ENCODE assay signal across 8 mouse cellular contexts in the genomic region with DNA sequence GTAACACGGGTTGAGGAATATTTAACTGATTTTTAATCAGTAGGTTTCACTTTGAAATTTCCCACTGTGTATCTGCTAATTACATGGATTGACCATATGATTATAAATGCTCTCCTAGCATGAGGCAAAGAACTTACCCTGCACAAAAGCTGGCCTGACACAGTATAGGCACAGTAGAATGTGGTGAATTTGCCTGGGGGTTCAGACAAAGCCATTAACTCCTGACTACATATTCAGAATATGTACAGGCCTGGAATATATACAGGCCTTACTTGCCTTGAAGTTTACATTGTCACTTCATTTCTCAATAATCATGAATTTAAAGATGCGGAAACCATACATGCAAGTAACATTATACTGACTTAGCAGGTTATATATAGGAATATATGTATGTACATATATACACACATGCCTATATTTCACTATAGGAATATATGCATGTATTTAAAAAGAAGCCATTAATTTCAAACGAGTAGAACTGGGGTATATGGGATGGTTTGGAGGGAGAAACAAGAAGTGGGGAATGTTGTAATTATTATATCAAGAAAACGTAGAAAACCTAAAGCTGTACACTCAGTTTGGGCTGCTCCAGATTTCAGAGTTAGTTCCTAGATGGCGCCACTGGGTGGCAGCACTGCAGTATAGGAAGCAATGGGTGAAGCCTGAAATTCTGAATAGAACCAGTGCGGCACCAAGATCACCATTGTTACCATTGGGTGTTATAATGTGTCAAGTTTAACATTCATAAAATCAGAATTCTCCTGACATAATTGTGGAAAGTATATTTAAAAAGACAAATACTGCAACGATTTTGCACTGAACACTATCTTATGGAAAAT.
DNase-seq lines count a peak whose midpoint lies in the region; ATAC-seq and TF ChIP-seq lines count a peak whose summit lies in the region.

No protein-coding gene starts in this region.

- no peak overlapping the region for H3K4me2 ChIP-seq in forebrain, embryonic 11.5 days (ENCODE audit: low read depth, low read length, severe bottlenecking)
- no peak overlapping the region for H3K4me2 ChIP-seq in hindbrain, embryonic 12.5 days (replicated peaks)

- no peak overlapping the region for H3K27ac ChIP-seq in forebrain, embryonic 11.5 days (ENCODE audit: low read depth, low read length)
- no peak overlapping the region for H3K27ac ChIP-seq in hindbrain, embryonic 12.5 days

- H3K36me3 ChIP-seq in G1E (replicated peaks), result no peaks in the 10 kb centered on the region
- no peaks in the 10 kb centered on the region for H3K36me3 ChIP-seq in forebrain, embryonic 11.5 days (ENCODE audit: control insufficient read depth, insufficient read depth, low read length)
- no peaks in the 10 kb centered on the region for H3K36me3 ChIP-seq in hindbrain, embryonic 12.5 days

- H3K9ac ChIP-seq in forebrain, embryonic 11.5 days (ENCODE audit: low read length), result no peak overlapping the region
- no peak overlapping the region for H3K9ac ChIP-seq in hindbrain, embryonic 12.5 days

- H3K4me1 ChIP-seq in G1E (ENCODE audit: insufficient read depth, low read depth, low read length), result no peaks in the 10 kb centered on the region
- H3K4me1 ChIP-seq in forebrain, embryonic 11.5 days (replicated peaks; ENCODE audit: control insufficient read depth, insufficient read depth, low read length), result no peaks in the 10 kb centered on the region
- no peaks in the 10 kb centered on the region for H3K4me1 ChIP-seq in hindbrain, embryonic 12.5 days

- H3K27me3 ChIP-seq in G1E (ENCODE audit: insufficient read depth, low read length), result no peaks in the 10 kb centered on the region
- no peaks in the 10 kb centered on the region for H3K27me3 ChIP-seq in forebrain, embryonic 11.5 days (ENCODE audit: control insufficient read depth, insufficient read depth, low read length)
- no peaks in the 10 kb centered on the region for H3K27me3 ChIP-seq in hindbrain, embryonic 12.5 days

- ATAC-seq in G1E (ENCODE audit: extremely low read depth, insufficient number of reproducible peaks, low FRiP score, poor library complexity, severe bottlenecking), result peak; percentile 63
- peak; percentile 87 for ATAC-seq in forebrain, embryonic 11.5 days (replicated peaks; ENCODE audit: low FRiP score)
- ATAC-seq in hindbrain, embryonic 12.5 days (ENCODE audit: low FRiP score), result peak; percentile 73
- ATAC-seq in erythroblast, adult 5-6 weeks (replicated peaks; ENCODE audit: low FRiP score, poor library complexity, severe bottlenecking), result no peak

- DNase-seq in G1E (ENCODE audit: low spot score), result no peak
- peak; percentile 80 for DNase-seq in brain, adult 2 months (ENCODE audit: low read depth, low spot score)
- peak; percentile 69 for DNase-seq in forebrain, embryonic 11.5 days (ENCODE audit: low spot score)
- peak; percentile 21 to 68 for DNase-seq in layer of hippocampus, adult 8-10 months (ENCODE audit: low spot score in 2 of 2)
- DNase-seq in lung, postnatal 25 days (ENCODE audit: low spot score), result peak; percentile 43
- peak; percentile 45 for DNase-seq in retina, postnatal 7 days (ENCODE audit: low read depth, low spot score)

- TF ChIP-seq CTCF in G1E (IDR thresholded peaks at IDR 0.05; ENCODE audit: low read depth, low read length), result peak; percentile 45; the same call in 1 of the 2 replicates

- WGBS in forebrain, embryonic 11.5 days, result 46% methylated on average over 7 of the region's 7 CpGs
- 42% methylated on average over 7 of the region's 7 CpGs for WGBS in hindbrain, embryonic 12.5 days

- H3K4me3 ChIP-seq in G1E (ENCODE audit: low read depth, low read length), result no peak overlapping the region
- H3K4me3 ChIP-seq in forebrain, embryonic 11.5 days (ENCODE audit: low read depth, low read length), result no peak overlapping the region
- H3K4me3 ChIP-seq in hindbrain, embryonic 12.5 days, result no peak overlapping the region

- no peaks in the 10 kb centered on the region for H3K9me3 ChIP-seq in G1E (replicated peaks)
- H3K9me3 ChIP-seq in forebrain, embryonic 11.5 days (ENCODE audit: control insufficient read depth, low read length), result no peaks in the 10 kb centered on the region
- H3K9me3 ChIP-seq in hindbrain, embryonic 12.5 days (replicated peaks), result no peaks in the 10 kb centered on the region
